Mouse (Mus musculus): Measurements from ENCODE around the gene Sspo. TPM values are rescaled to one million over a fixed set of nuclear protein-coding genes. Genes with fewer than 3 reads are reported as not detected.

The Sspo gene
- polyA plus RNA-seq, 1 experiment from 2014 or later: 0.05 TPM

DNA sequence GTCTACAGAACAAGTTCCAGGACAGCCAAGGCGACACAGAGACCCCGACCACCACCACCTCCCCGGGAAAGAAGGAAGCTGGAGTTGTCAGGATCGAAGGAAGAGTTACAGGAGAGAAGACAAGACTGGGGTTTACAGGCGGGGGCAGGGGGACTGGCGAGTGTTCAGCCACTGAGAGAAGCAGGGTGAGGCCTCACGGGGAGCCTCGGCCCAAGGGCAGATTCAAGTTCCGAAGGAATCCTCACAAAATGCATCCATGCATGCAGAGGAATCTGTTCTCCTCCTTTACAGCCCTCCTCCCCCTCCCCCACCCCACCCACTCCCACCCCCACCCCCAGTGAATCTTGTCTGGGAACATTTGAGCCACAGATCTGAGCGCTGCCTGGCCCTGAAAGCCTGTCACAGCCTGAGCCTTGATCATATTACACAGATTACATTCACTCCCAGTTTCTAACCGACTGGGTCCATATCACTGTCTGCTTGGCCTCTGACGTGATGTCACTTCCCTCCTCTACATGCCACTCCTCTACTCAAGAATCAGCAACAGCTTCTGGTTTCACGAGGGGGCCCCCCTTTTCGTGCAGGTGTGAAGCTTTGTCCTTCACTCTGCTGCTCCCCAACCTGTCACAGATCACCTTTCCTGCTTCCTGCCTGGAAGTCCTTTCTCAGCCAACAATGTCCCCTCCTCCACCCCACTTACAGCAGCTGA lies 7.6 kb upstream of the Sspo start:
- ATAC-seq (ENCODE audit: low FRiP score) (no peak), DNase-seq (ENCODE audit: low spot score) (no peak)
- H3K4me3 ChIP-seq (ENCODE audit: low read depth, low read length): no peak overlapping the region
- H3K27me3 ChIP-seq (ENCODE audit: control insufficient read depth, insufficient read depth, low read length): peaks cover 33% of the 10 kb centered on the region
- peaks cover 6% of the 10 kb centered on the region; the same call in 1 of the 2 replicates for H3K36me3 ChIP-seq (ENCODE audit: control insufficient read depth, insufficient read depth, low read length)
- H3K9ac ChIP-seq (ENCODE audit: low read depth, low read length): no peak overlapping the region
- H3K9me3 ChIP-seq (ENCODE audit: control insufficient read depth, low read length): no peaks in the 10 kb centered on the region
- WGBS: 38% methylated on average over 14 of the region's 14 CpGs
- no peak overlapping the region for H3K27ac ChIP-seq (ENCODE audit: low read depth, low read length)
- H3K4me1 ChIP-seq (replicated peaks; ENCODE audit: control insufficient read depth, insufficient read depth, low read length): peaks cover 6% of the 10 kb centered on the region
- no peak overlapping the region for H3K4me2 ChIP-seq (replicated peaks; ENCODE audit: low read depth, low read length)

- H3K4me3 ChIP-seq (ENCODE audit: low read depth, low read length): peak overlapping the region; percentile 76
- DNase-seq (ENCODE audit: low spot score): peak; percentile 95
- ATAC-seq (ENCODE audit: low FRiP score): peak; percentile 92
- H3K4me2 ChIP-seq (replicated peaks; ENCODE audit: low read depth, low read length): peak overlapping the region; percentile 46
- H3K9me3 ChIP-seq (ENCODE audit: control insufficient read depth, low read length): no peaks in the 10 kb centered on the region
- WGBS: 3% methylated on average over 18 of the region's 19 CpGs
- peak overlapping the region; percentile 67 for H3K27ac ChIP-seq (ENCODE audit: low read depth, low read length)
- peak overlapping the region; percentile 67 for H3K9ac ChIP-seq (ENCODE audit: low read depth, low read length)
- H3K27me3 ChIP-seq (ENCODE audit: control insufficient read depth, insufficient read depth, low read length): peaks cover 13% of the 10 kb centered on the region
- 0 out of 2 replicates have a peak, but pooled peaks cover 3% of the 10 kb centered on the region for H3K36me3 ChIP-seq (ENCODE audit: control insufficient read depth, insufficient read depth, low read length)
- H3K4me1 ChIP-seq (replicated peaks; ENCODE audit: control insufficient read depth, insufficient read depth, low read length): no peaks in the 10 kb centered on the region; the same call in none of the 2 replicates
These were observed 4.3 kb upstream of the Sspo start for GRCm38 (mm10) chr6:48443592-48444309.

DNA sequence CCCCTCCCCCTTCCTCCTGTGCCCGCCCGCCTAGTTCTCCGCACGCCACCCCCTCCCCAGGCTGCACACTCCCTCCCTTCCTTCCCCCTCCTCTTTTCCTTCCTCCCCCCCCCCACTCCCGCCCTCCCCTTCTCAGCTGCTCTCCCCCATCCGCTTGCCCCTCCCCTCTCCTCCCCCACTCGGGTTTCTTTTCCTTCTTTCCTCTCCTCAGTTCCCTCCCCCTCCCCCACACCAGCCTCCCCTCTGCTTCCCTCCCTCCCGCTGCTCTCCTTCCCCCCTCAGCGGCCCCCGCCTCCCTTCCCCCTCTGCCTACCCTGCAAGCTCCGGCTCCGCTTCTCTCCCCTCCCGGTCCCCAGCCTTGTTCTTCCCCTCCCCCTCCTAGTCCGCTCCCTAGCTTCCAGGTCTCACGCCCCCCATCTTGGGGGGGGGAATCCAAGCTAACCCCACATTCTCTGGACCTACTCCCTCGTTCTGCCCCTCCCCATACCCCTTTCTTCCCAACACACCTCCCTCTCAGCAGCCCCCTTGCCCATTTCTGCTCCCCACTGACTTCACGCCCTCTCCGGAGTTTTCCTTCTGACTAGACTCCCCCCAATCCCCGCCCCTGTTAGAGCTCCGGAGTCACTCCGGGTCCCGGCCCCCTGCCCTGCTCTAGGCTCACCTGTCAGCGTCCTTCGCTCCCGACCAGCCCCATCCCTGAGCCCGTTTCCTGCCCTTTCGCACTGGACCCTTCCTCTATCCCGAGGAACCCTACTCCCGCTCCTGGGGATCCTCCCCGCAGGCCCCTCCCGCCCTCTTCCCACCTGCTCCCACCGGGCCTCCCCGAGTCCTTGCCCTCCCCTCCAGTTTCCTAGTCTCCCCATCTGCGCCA lies 3.5 kb upstream of the Sspo start:
- H3K4me2 ChIP-seq (replicated peaks; ENCODE audit: low read depth, low read length): peak overlapping the region; percentile 99
- H3K9me3 ChIP-seq (ENCODE audit: control insufficient read depth, low read length): no peaks in the 10 kb centered on the region
- H3K27me3 ChIP-seq (ENCODE audit: control insufficient read depth, insufficient read depth, low read length): peaks cover 5% of the 10 kb centered on the region
- DNase-seq (ENCODE audit: low spot score) (peak; percentile 94), ATAC-seq (ENCODE audit: low FRiP score) (peak; percentile 78)
- WGBS: under 1% methylated on average over 26 of the region's 34 CpGs
- H3K4me3 ChIP-seq (ENCODE audit: low read depth, low read length): peak overlapping the region; percentile 76
- H3K4me1 ChIP-seq (replicated peaks; ENCODE audit: control insufficient read depth, insufficient read depth, low read length): no peaks in the 10 kb centered on the region; the same call in none of the 2 replicates
- peak overlapping the region; percentile 88 for H3K27ac ChIP-seq (ENCODE audit: low read depth, low read length)
- H3K36me3 ChIP-seq (ENCODE audit: control insufficient read depth, insufficient read depth, low read length): 0 out of 2 replicates have a peak, but pooled peaks cover 3% of the 10 kb centered on the region
- peak overlapping the region; percentile 86 for H3K9ac ChIP-seq (ENCODE audit: low read depth, low read length)

DNA sequence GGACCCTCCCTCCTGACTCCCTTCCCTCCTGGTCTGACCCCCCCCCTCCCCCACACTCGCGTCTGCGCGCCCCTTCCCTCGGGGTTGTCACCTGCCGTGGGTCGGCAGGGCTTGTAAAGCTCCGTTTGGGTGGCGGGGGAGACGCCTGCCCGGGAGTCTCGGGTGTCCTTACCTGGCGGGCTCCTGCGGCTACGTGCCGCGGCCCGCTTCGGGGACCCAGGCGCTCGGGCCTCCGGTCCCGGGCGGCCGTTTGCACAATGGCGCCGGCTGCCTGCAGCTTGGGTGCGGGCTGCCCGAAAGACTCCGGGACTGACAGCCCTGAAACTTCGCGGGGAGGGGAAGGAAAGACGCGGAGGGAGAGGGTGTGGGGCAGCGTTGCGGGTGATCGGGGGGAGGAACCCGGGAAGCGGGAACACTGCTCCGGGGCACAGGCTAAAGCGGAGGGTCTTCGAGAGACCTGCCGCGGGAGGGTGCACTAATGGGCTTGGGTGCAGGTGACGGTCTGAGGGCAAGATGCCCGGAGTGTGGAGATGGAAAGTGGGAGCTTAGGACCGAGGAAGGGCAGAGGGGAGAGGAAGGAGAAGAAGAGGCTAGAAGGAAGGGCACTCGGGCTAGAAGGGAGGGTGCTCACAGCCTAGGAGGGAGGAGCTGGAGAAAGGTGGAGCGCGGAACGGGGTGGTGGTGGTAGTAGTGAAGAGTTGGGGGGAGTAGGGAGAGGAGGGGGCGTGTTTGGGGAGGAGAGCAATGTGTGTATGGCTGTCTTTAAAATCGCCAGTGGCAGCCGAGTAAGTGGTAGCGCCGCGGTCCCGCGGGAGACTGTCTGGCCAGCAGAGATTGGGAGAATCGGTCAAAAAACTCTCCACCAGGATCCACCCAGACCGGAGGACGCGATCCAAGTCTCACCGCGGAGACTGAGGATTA lies 2.6 kb upstream of the Sspo start, which contains the start of gene Zfp467:
Zfp467 (minus strand) TSS at position 645 of the 921 bp plus-strand sequence.
- H3K27me3 ChIP-seq (ENCODE audit: control insufficient read depth, insufficient read depth, low read length): no peaks in the 10 kb centered on the region
- 0 out of 2 replicates have a peak, but pooled peaks cover 3% of the 10 kb centered on the region for H3K36me3 ChIP-seq (ENCODE audit: control insufficient read depth, insufficient read depth, low read length)
- ATAC-seq (ENCODE audit: low FRiP score) (peak; percentile 18), DNase-seq (ENCODE audit: low spot score) (peak; percentile 63)
- H3K4me1 ChIP-seq (replicated peaks; ENCODE audit: control insufficient read depth, insufficient read depth, low read length): no peaks in the 10 kb centered on the region; the same call in 1 of the 2 replicates
- peak within 1 kb of the TSS; percentile 86 for H3K9ac ChIP-seq (ENCODE audit: low read depth, low read length)
- H3K4me2 ChIP-seq (replicated peaks; ENCODE audit: low read depth, low read length): peak within 1 kb of the TSS; percentile 99
- peak within 1 kb of the TSS; percentile 76 for H3K4me3 ChIP-seq (ENCODE audit: low read depth, low read length)
- under 1% methylated on average over 63 of the region's 65 CpGs for WGBS
- peak within 1 kb of the TSS; percentile 88 for H3K27ac ChIP-seq (ENCODE audit: low read depth, low read length)
- no peaks in the 10 kb centered on the region for H3K9me3 ChIP-seq (ENCODE audit: control insufficient read depth, low read length)

DNA sequence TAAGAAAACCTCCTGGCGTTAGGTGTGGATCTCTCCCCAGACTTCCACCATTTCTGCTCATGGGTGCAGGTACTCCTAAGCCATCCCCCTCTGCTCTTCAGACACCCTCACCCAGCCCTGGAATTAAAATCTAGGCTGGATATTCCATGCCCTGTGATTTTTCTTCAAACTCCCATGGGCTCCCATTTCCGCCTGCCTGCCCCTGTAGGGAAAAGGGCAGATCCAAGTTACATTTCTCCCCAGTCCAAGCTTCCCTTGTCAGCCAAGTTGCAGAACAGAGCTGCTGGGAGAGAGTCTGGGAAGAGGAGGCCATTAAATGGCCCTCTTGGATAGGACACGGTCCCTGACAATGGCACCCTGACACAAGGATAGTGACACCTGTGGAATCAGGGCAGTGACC lies 1.8 kb upstream of the Sspo start:
- Histone ChIP-seq H3K4me3 (ENCODE audit: low read depth, low read length) (peak overlapping the region; percentile 76), H3K27ac (ENCODE audit: low read depth, low read length) (0 out of 2 replicates have a peak overlapping the region, but pooled peaks have one; percentile 88)

GRCm38 (mm10) chr6:48446896-48447295 lies 1.1 kb upstream of the Sspo start:
- Histone ChIP-seq H3K9me3 (ENCODE audit: control insufficient read depth, low read length) (no peaks in the 10 kb centered on the region), H3K36me3 (ENCODE audit: control insufficient read depth, insufficient read depth, low read length) (0 out of 2 replicates have a peak, but pooled peaks cover 3% of the 10 kb centered on the region), H3K4me2 (replicated peaks; ENCODE audit: low read depth, low read length) (no peak overlapping the region), H3K4me3 (ENCODE audit: low read depth, low read length) (no peak overlapping the region), H3K9ac (ENCODE audit: low read depth, low read length) (no peak overlapping the region), H3K4me1 (replicated peaks; ENCODE audit: control insufficient read depth, insufficient read depth, low read length) (no peaks in the 10 kb centered on the region; the same call in 1 of the 2 replicates), H3K27me3 (ENCODE audit: control insufficient read depth, insufficient read depth, low read length) (no peaks in the 10 kb centered on the region), H3K27ac (ENCODE audit: low read depth, low read length) (no peak overlapping the region)
- 74% methylated on average over 3 of the region's 3 CpGs for WGBS
- no peak for DNase-seq (ENCODE audit: low spot score)
- ATAC-seq (ENCODE audit: low FRiP score): no peak

More for the DNA sequence above, 1.8 kb upstream of the Sspo start:
- DNase-seq (ENCODE audit: low spot score) (no peak), ATAC-seq (ENCODE audit: low FRiP score) (no peak)
- Histone ChIP-seq H3K36me3 (ENCODE audit: control insufficient read depth, insufficient read depth, low read length) (0 out of 2 replicates have a peak, but pooled peaks cover 3% of the 10 kb centered on the region), H3K4me2 (replicated peaks; ENCODE audit: low read depth, low read length) (peak overlapping the region; percentile 99), H3K27me3 (ENCODE audit: control insufficient read depth, insufficient read depth, low read length) (no peaks in the 10 kb centered on the region), H3K4me1 (replicated peaks; ENCODE audit: control insufficient read depth, insufficient read depth, low read length) (no peaks in the 10 kb centered on the region; the same call in 1 of the 2 replicates), H3K9ac (ENCODE audit: low read depth, low read length) (peak overlapping the region; percentile 86; the same call in 1 of the 2 replicates), H3K9me3 (ENCODE audit: control insufficient read depth, low read length) (no peaks in the 10 kb centered on the region)
- 29% methylated on average over 3 of the region's 3 CpGs for WGBS

- ATAC-seq (ENCODE audit: low FRiP score): no peak
- 72% methylated on average over 7 of the region's 7 CpGs for WGBS
- Histone ChIP-seq H3K9me3 (ENCODE audit: control insufficient read depth, low read length) (no peaks in the 10 kb centered on the region), H3K4me1 (replicated peaks; ENCODE audit: control insufficient read depth, insufficient read depth, low read length) (no peaks in the 10 kb centered on the region; the same call in 1 of the 2 replicates), H3K27me3 (ENCODE audit: control insufficient read depth, insufficient read depth, low read length) (no peaks in the 10 kb centered on the region), H3K27ac (ENCODE audit: low read depth, low read length) (no peak overlapping the region), H3K4me2 (replicated peaks; ENCODE audit: low read depth, low read length) (no peak overlapping the region), H3K4me3 (ENCODE audit: low read depth, low read length) (no peak overlapping the region), H3K9ac (ENCODE audit: low read depth, low read length) (no peak overlapping the region), H3K36me3 (ENCODE audit: control insufficient read depth, insufficient read depth, low read length) (no peaks in the 10 kb centered on the region)
- no peak for DNase-seq (ENCODE audit: low spot score)
These were observed 498 bp downstream of the Sspo start for GRCm38 (mm10) chr6:48448527-48448926.

All from hindbrain, embryonic 11.5 days (tissue).